Mouse (Mus musculus): Measurements from ENCODE around the gene Spo11. TPM values are rescaled to one million over a fixed set of nuclear protein-coding genes. Genes with fewer than 3 reads are reported as not detected.

The Spo11 gene
- total RNA-seq, 4 experiments from 2014 or later: not detected

- no peak for DNase-seq (ENCODE audit: low spot score in 2 of 2)
Observed at GRCm38 (mm10) chr2:172958579-172958978, 18.9 kb upstream of the Spo11 start.

- DNase-seq (ENCODE audit: low spot score in 2 of 2): no peak
Observed at GRCm38 (mm10) chr2:172959006-172959768, 18.3 kb upstream of the Spo11 start.

GRCm38 (mm10) chr2:172960350-172960749 lies 17.1 kb upstream of the Spo11 start:
- DNase-seq (ENCODE audit: low spot score in 2 of 2): no peak

- no peak for DNase-seq (ENCODE audit: low spot score in 2 of 2)
Observed at GRCm38 (mm10) chr2:172961211-172961610, 16.3 kb upstream of the Spo11 start.

- no peak for DNase-seq (ENCODE audit: low spot score in 2 of 2)
Observed at GRCm38 (mm10) chr2:172965249-172965648, 12.3 kb upstream of the Spo11 start.

GRCm38 (mm10) chr2:172966480-172966879 lies 11.0 kb upstream of the Spo11 start:
- no peak for DNase-seq (ENCODE audit: low spot score in 2 of 2)

- no peak for DNase-seq (ENCODE audit: low spot score in 2 of 2)
Observed at GRCm38 (mm10) chr2:172971865-172972264, 5.6 kb upstream of the Spo11 start.

- DNase-seq (ENCODE audit: low spot score in 2 of 2): peak; percentile 19 to 36
Observed at GRCm38 (mm10) chr2:172973806-172974565, 3.5 kb upstream of the Spo11 start.

GRCm38 (mm10) chr2:172974701-172975100 lies 2.8 kb upstream of the Spo11 start:
- DNase-seq (ENCODE audit: low spot score in 2 of 2): no peak

- DNase-seq (ENCODE audit: low spot score in 2 of 2): no peak
Observed at GRCm38 (mm10) chr2:172975159-172975558, 2.3 kb upstream of the Spo11 start.

GRCm38 (mm10) chr2:172976661-172977238 lies 750 bp upstream of the Spo11 start:
- no peak for DNase-seq (ENCODE audit: low spot score in 2 of 2)

GRCm38 (mm10) chr2:172978131-172978633 lies 682 bp downstream of the Spo11 start:
- DNase-seq (ENCODE audit: low spot score in 2 of 2): no peak

- DNase-seq (ENCODE audit: low spot score in 2 of 2): no peak
Observed at GRCm38 (mm10) chr2:172979666-172980345, 2.3 kb downstream of the Spo11 start.

- no peak for DNase-seq (ENCODE audit: low spot score in 2 of 2)
Observed at GRCm38 (mm10) chr2:172982776-172983561, 5.5 kb downstream of the Spo11 start.

- no peak for DNase-seq (ENCODE audit: low spot score in 2 of 2)
Observed at GRCm38 (mm10) chr2:172990161-172990560, 12.7 kb downstream of the Spo11 start.

- DNase-seq (ENCODE audit: low spot score in 2 of 2): peak; percentile 42 to 52
Observed at GRCm38 (mm10) chr2:172996207-172996606, 18.7 kb downstream of the Spo11 start.

GRCm38 (mm10) chr2:172997748-172998147 lies 20.2 kb downstream of the Spo11 start:
- DNase-seq (ENCODE audit: low spot score in 2 of 2): no peak

GRCm38 (mm10) chr2:172998478-172998877 lies 21.0 kb downstream of the Spo11 start:
- DNase-seq (ENCODE audit: low spot score in 2 of 2): no peak

- DNase-seq (ENCODE audit: low spot score in 2 of 2): peak; percentile 98 to 99
Observed at GRCm38 (mm10) chr2:172999630-173000284, 22.3 kb downstream of the Spo11 start, which contains the start of gene Rae1. Gene Rae1 (plus strand): TSS chr2:173000117.

GRCm38 (mm10) chr2:173000285-173000652 lies 22.8 kb downstream of the Spo11 start:
- DNase-seq (ENCODE audit: low spot score in 2 of 2): peak in 1 of 2 experiments; percentile 39

Measured in gastrocnemius, adult 8-10 months (tissue).